Mouse (Mus musculus) hindbrain, embryonic 15.5 days (tissue): Measurements from ENCODE around the gene Pcdh15. TPM values are rescaled to one million over a fixed set of nuclear protein-coding genes. Genes with fewer than 3 reads are reported as not detected.

Experiments used
- ATAC-seq: fragments of 200-750 bp; cut with Nextera tagmentation; 2 replicates; pipeline ENCODE4 v1.8.0; 2017; ENCODE audit warnings: low read depth, moderate number of reproducible peaks, moderate TSS enrichment; ENCODE audit not compliant: low FRiP score
- H3K27ac ChIP-seq: fragments of 300-500 bp; sonication (generic); replicated peaks from 2 replicates; pipeline ENCODE4 v1.5.1; 2015; ENCODE audit warnings: mild to moderate bottlenecking, inconsistent platforms
- H3K27me3 ChIP-seq: fragments of 300-500 bp; sonication (generic); 2 replicates; pipeline ENCODE4 v1.6.1; 2015; ENCODE audit warnings: control low read depth, inconsistent platforms
- H3K36me3 ChIP-seq: fragments of 300-500 bp; sonication (generic); 2 replicates; pipeline ENCODE4 v1.6.1; 2015; ENCODE audit warnings: control low read depth, inconsistent platforms
- H3K4me1 ChIP-seq: fragments of 300-500 bp; sonication (generic); replicated peaks from 2 replicates; pipeline ENCODE4 v1.6.1; 2015; ENCODE audit warnings: control low read depth, inconsistent platforms
- H3K4me2 ChIP-seq: fragments of 300-500 bp; sonication (generic); 2 replicates; pipeline ENCODE4 v1.6.1; 2015; ENCODE audit warnings: moderate library complexity, mild to moderate bottlenecking, inconsistent platforms
- H3K4me3 ChIP-seq: fragments of 300-500 bp; sonication (generic); 2 replicates; pipeline ENCODE4 v1.5.1; 2015; ENCODE audit warnings: mild to moderate bottlenecking, inconsistent platforms
- H3K9ac ChIP-seq: fragments of 300-500 bp; sonication (generic); 2 replicates; pipeline ENCODE4 v1.6.1; 2015; ENCODE audit warnings: inconsistent platforms
- H3K9me3 ChIP-seq: fragments of 300-500 bp; sonication (generic); 2 replicates; pipeline ENCODE4 v1.6.1; 2016; ENCODE audit warnings: control low read depth, inconsistent platforms
- WGBS: fragments of 180-500 bp; shearing (Covaris S2); methylation state at CpG from one replicate; pipeline ENCODE4 v1.1.7; 2015; 5-methylcytosine and 5-hydroxymethylcytosine counted together
- polyA plus RNA-seq: library from polyadenylated mRNA; unstranded; fragments of >200 nt; fragmentation: Nextera tagmentation; extraction: Ambion mirVana; gene quantifications from 2 replicates; pipeline ENCODE4 v1.2.1, GENCODE M21; 2015

Gene Pcdh15
- polyA plus RNA-seq, 1 experiment from 2014 or later = 13.8 TPM

GRCm38 (mm10) chr10:74538371-74538770, 1439.2 kb downstream of the Pcdh15 start:
- Histone ChIP-seq H3K4me3 (no peak overlapping the region), H3K9ac (no peak overlapping the region), H3K4me2 (no peak overlapping the region), H3K27ac (no peak overlapping the region), H3K4me1 (no peaks in the 10 kb centered on the region), H3K36me3 (no peaks in the 10 kb centered on the region), H3K9me3 (no peaks in the 10 kb centered on the region), H3K27me3 (no peaks in the 10 kb centered on the region)
- ATAC-seq = no peak
- WGBS = 88% methylated on average over 2 of the region's 2 CpGs

GRCm38 (mm10) chr10:74555326-74555725, 1456.2 kb downstream of the Pcdh15 start:
- Histone ChIP-seq H3K4me3 (no peak overlapping the region), H3K4me2 (no peak overlapping the region), H3K9ac (no peak overlapping the region), H3K9me3 (no peaks in the 10 kb centered on the region), H3K27me3 (no peaks in the 10 kb centered on the region), H3K27ac (no peak overlapping the region), H3K4me1 (no peaks in the 10 kb centered on the region), H3K36me3 (no peaks in the 10 kb centered on the region)
- ATAC-seq = no peak
- WGBS = 77% methylated on average over 2 of the region's 2 CpGs

- no peaks in the 10 kb centered on the region for H3K9me3 ChIP-seq
- no peaks in the 10 kb centered on the region for H3K36me3 ChIP-seq
- H3K4me2 ChIP-seq = no peak overlapping the region
- no peak overlapping the region for H3K4me3 ChIP-seq
- no peaks in the 10 kb centered on the region for H3K4me1 ChIP-seq
- 72% methylated on average over 3 of the region's 3 CpGs for WGBS
- H3K27me3 ChIP-seq = no peaks in the 10 kb centered on the region
- no peak overlapping the region for H3K27ac ChIP-seq
- no peak overlapping the region for H3K9ac ChIP-seq
- no peak for ATAC-seq
These were observed 1470.5 kb downstream of the Pcdh15 start for GRCm38 (mm10) chr10:74569603-74570002.

- Histone ChIP-seq H3K27me3 (no peaks in the 10 kb centered on the region), H3K9me3 (no peaks in the 10 kb centered on the region), H3K4me3 (no peak overlapping the region), H3K27ac (no peak overlapping the region), H3K36me3 (no peaks in the 10 kb centered on the region), H3K4me1 (no peaks in the 10 kb centered on the region), H3K4me2 (no peak overlapping the region), H3K9ac (no peak overlapping the region)
- ATAC-seq = no peak
- WGBS = 93% methylated on average over 2 of the region's 2 CpGs
These were observed 1480.8 kb downstream of the Pcdh15 start for GRCm38 (mm10) chr10:74579924-74580323.

- Histone ChIP-seq H3K36me3 (no peaks in the 10 kb centered on the region), H3K9ac (no peak overlapping the region), H3K4me3 (no peak overlapping the region), H3K27me3 (no peaks in the 10 kb centered on the region), H3K27ac (no peak overlapping the region), H3K9me3 (no peaks in the 10 kb centered on the region), H3K4me1 (no peaks in the 10 kb centered on the region), H3K4me2 (no peak overlapping the region)
- ATAC-seq = no peak
- 69% methylated on average over 3 of the region's 3 CpGs for WGBS
These were observed 1492.7 kb downstream of the Pcdh15 start for GRCm38 (mm10) chr10:74591799-74592198.

GRCm38 (mm10) chr10:74607683-74608082, 1508.5 kb downstream of the Pcdh15 start:
- no peaks in the 10 kb centered on the region for H3K9me3 ChIP-seq
- no peak overlapping the region for H3K9ac ChIP-seq
- no peaks in the 10 kb centered on the region for H3K27me3 ChIP-seq
- H3K4me1 ChIP-seq = no peaks in the 10 kb centered on the region
- WGBS = 46% methylated on average over 2 of the region's 2 CpGs
- H3K27ac ChIP-seq = no peak overlapping the region
- no peak overlapping the region for H3K4me3 ChIP-seq
- no peak for ATAC-seq
- no peak overlapping the region for H3K4me2 ChIP-seq
- no peaks in the 10 kb centered on the region for H3K36me3 ChIP-seq

GRCm38 (mm10) chr10:74621837-74622236, 1522.7 kb downstream of the Pcdh15 start:
- no peak for ATAC-seq
- Histone ChIP-seq H3K9me3 (no peaks in the 10 kb centered on the region), H3K27me3 (no peaks in the 10 kb centered on the region), H3K9ac (no peak overlapping the region), H3K27ac (no peak overlapping the region), H3K4me3 (no peak overlapping the region), H3K4me2 (no peak overlapping the region), H3K4me1 (no peaks in the 10 kb centered on the region), H3K36me3 (no peaks in the 10 kb centered on the region)
- WGBS = 53% methylated on average over 2 of the region's 2 CpGs

- no peak for ATAC-seq
- H3K4me2 ChIP-seq = no peak overlapping the region
- no peaks in the 10 kb centered on the region for H3K9me3 ChIP-seq
- H3K9ac ChIP-seq = no peak overlapping the region
- 78% methylated on average over 4 of the region's 4 CpGs for WGBS
- H3K4me1 ChIP-seq = no peaks in the 10 kb centered on the region
- H3K27ac ChIP-seq = no peak overlapping the region
- no peak overlapping the region for H3K4me3 ChIP-seq
- H3K27me3 ChIP-seq = no peaks in the 10 kb centered on the region
- no peaks in the 10 kb centered on the region for H3K36me3 ChIP-seq
These were observed 1526.6 kb downstream of the Pcdh15 start for GRCm38 (mm10) chr10:74625715-74626114.

- Histone ChIP-seq H3K27ac (no peak overlapping the region), H3K4me1 (no peaks in the 10 kb centered on the region), H3K4me2 (no peak overlapping the region), H3K4me3 (no peak overlapping the region), H3K9me3 (no peaks in the 10 kb centered on the region), H3K9ac (no peak overlapping the region), H3K27me3 (no peaks in the 10 kb centered on the region), H3K36me3 (no peaks in the 10 kb centered on the region)
- 76% methylated on average over 10 of the region's 10 CpGs for WGBS
- ATAC-seq = no peak
These were observed 1527.5 kb downstream of the Pcdh15 start for GRCm38 (mm10) chr10:74626596-74626995.

GRCm38 (mm10) chr10:74631314-74631713, 1532.2 kb downstream of the Pcdh15 start:
- 85% methylated on average over 9 of the region's 9 CpGs for WGBS
- no peak overlapping the region for H3K27ac ChIP-seq
- ATAC-seq = no peak

GRCm38 (mm10) chr10:74637040-74637439, 1537.9 kb downstream of the Pcdh15 start:
- no peak for ATAC-seq

More at GRCm38 (mm10) chr10:74631314-74631713, 1532.2 kb downstream of the Pcdh15 start:
- no peaks in the 10 kb centered on the region for H3K4me1 ChIP-seq
- no peaks in the 10 kb centered on the region for H3K9me3 ChIP-seq
- no peak overlapping the region for H3K9ac ChIP-seq
- H3K4me3 ChIP-seq = no peak overlapping the region
- no peaks in the 10 kb centered on the region for H3K27me3 ChIP-seq
- no peak overlapping the region for H3K4me2 ChIP-seq
- H3K36me3 ChIP-seq = no peaks in the 10 kb centered on the region

GRCm38 (mm10) chr10:74642125-74642524, 1543.0 kb downstream of the Pcdh15 start:
- H3K27ac ChIP-seq = no peak overlapping the region
- H3K9ac ChIP-seq = no peak overlapping the region
- no peaks in the 10 kb centered on the region for H3K9me3 ChIP-seq
- H3K4me3 ChIP-seq = no peak overlapping the region
- no peak for ATAC-seq
- no peaks in the 10 kb centered on the region for H3K36me3 ChIP-seq
- H3K4me2 ChIP-seq = no peak overlapping the region
- H3K27me3 ChIP-seq = no peaks in the 10 kb centered on the region
- H3K4me1 ChIP-seq = no peaks in the 10 kb centered on the region
- 62% methylated on average over 6 of the region's 6 CpGs for WGBS

More at GRCm38 (mm10) chr10:74637040-74637439, 1537.9 kb downstream of the Pcdh15 start:
- Histone ChIP-seq H3K9me3 (no peaks in the 10 kb centered on the region), H3K4me1 (no peaks in the 10 kb centered on the region), H3K4me3 (no peak overlapping the region), H3K9ac (no peak overlapping the region), H3K27me3 (no peaks in the 10 kb centered on the region), H3K27ac (no peak overlapping the region), H3K4me2 (no peak overlapping the region), H3K36me3 (no peaks in the 10 kb centered on the region)
- 40% methylated on average over 4 of the region's 4 CpGs for WGBS

GRCm38 (mm10) chr10:74663171-74663570, 1564.0 kb downstream of the Pcdh15 start:
- Histone ChIP-seq H3K36me3 (no peaks in the 10 kb centered on the region), H3K27ac (no peak overlapping the region), H3K9me3 (no peaks in the 10 kb centered on the region), H3K27me3 (no peaks in the 10 kb centered on the region), H3K4me3 (no peak overlapping the region), H3K4me2 (no peak overlapping the region), H3K4me1 (no peaks in the 10 kb centered on the region), H3K9ac (no peak overlapping the region)
- ATAC-seq = no peak
- WGBS = 90% methylated on average over 1 of the region's 1 CpGs
